In genomic region chr11:5306017-5306416, GRCm38 (mm10) we compare ENCODE assay signal across 19 mouse cellular contexts. TPM values are rescaled to one million over a fixed set of nuclear protein-coding genes. Genes with fewer than 3 reads are reported as not detected.
DNase-seq lines count a peak whose midpoint lies in the region; ATAC-seq and TF ChIP-seq lines count a peak whose summit lies in the region.
"Had no signal": no experiment of that assay in that cellular context is flagged by ENCODE, and none has a peak within 500 bp of the region (broad histone marks: within the 10 kb centered on the region; RNA-seq: fewer than 3 reads in every experiment).

No protein-coding gene starts in this region.

- no peak for TF ChIP-seq CTCF in small intestine, adult 2 months (IDR thresholded peaks at IDR 0.05; ENCODE audit: extremely low read depth, insufficient read length, insufficient replicate concordance, low read depth, low read length)

- no peak overlapping the region for H3K9ac ChIP-seq in liver, embryonic 13.5 days
- no peak overlapping the region for H3K9ac ChIP-seq in liver, embryonic 11.5 days (ENCODE audit: low read depth, low read length)
- no peak overlapping the region for H3K9ac ChIP-seq in intestine, embryonic 16.5 days (ENCODE audit: low read depth, low read length)
- H3K9ac ChIP-seq: embryonic facial prominence, embryonic 12.5 days; forebrain, embryonic 15.5 days; hindbrain, embryonic 12.5 days had no signal

- H3K4me3 ChIP-seq in liver, embryonic 13.5 days (replicated peaks) = no peak overlapping the region
- H3K4me3 ChIP-seq in liver, embryonic 11.5 days (ENCODE audit: low read depth, low read length) = no peak overlapping the region
- no peak overlapping the region for H3K4me3 ChIP-seq in intestine, embryonic 16.5 days (ENCODE audit: low read length)
- H3K4me3 ChIP-seq in small intestine, adult 2 months (ENCODE audit: low read depth, low read length) = no peak overlapping the region
- H3K4me3 ChIP-seq: embryonic facial prominence, embryonic 12.5 days; forebrain, embryonic 15.5 days; heart, embryonic 10.5 days; hindbrain, embryonic 12.5 days had no signal

- H3K9me3 ChIP-seq in liver, embryonic 13.5 days (replicated peaks) = no peaks in the 10 kb centered on the region
- H3K9me3 ChIP-seq in liver, embryonic 11.5 days (ENCODE audit: control insufficient read depth, low read length) = no peaks in the 10 kb centered on the region
- H3K9me3 ChIP-seq in intestine, embryonic 16.5 days (ENCODE audit: control insufficient read depth, low read length) = no peaks in the 10 kb centered on the region
- H3K9me3 ChIP-seq: embryonic facial prominence, embryonic 12.5 days; forebrain, embryonic 15.5 days; heart, embryonic 10.5 days; hindbrain, embryonic 12.5 days had no signal

- H3K36me3 ChIP-seq in liver, embryonic 13.5 days = no peaks in the 10 kb centered on the region
- no peaks in the 10 kb centered on the region for H3K36me3 ChIP-seq in liver, embryonic 11.5 days (ENCODE audit: control insufficient read depth, insufficient read depth, low read length)
- no peaks in the 10 kb centered on the region for H3K36me3 ChIP-seq in intestine, embryonic 16.5 days (ENCODE audit: control insufficient read depth, insufficient read depth, low read length)
- no peaks in the 10 kb centered on the region for H3K36me3 ChIP-seq in small intestine, adult 2 months (ENCODE audit: control insufficient read depth, insufficient read depth, low read length)
- H3K36me3 ChIP-seq: embryonic facial prominence, embryonic 12.5 days; forebrain, embryonic 15.5 days; heart, embryonic 10.5 days; hindbrain, embryonic 12.5 days had no signal

- no peak for ATAC-seq in liver, embryonic 13.5 days (ENCODE audit: low read depth)
- no peak for ATAC-seq in liver, embryonic 11.5 days (replicated peaks; ENCODE audit: low FRiP score)
- peak; percentile 82 for ATAC-seq in intestine, embryonic 16.5 days
- ATAC-seq: forebrain, embryonic 15.5 days had no signal

- H3K4me2 ChIP-seq in liver, embryonic 13.5 days = no peak overlapping the region
- no peak overlapping the region for H3K4me2 ChIP-seq in liver, embryonic 11.5 days
- H3K4me2 ChIP-seq in intestine, embryonic 16.5 days (ENCODE audit: low read depth, low read length) = no peak overlapping the region
- H3K4me2 ChIP-seq: embryonic facial prominence, embryonic 12.5 days; forebrain, embryonic 15.5 days; hindbrain, embryonic 12.5 days had no signal

- no peak for TF ChIP-seq POLR2A in small intestine, adult 2 months (IDR thresholded peaks at IDR 0.05; ENCODE audit: low read depth, low read length)

- peak; percentile 80 for DNase-seq in kidney, adult 9 months
- DNase-seq in kidney, adult 11 months = no peak
- no peak for DNase-seq in liver, embryonic 13.5 days
- no peak for DNase-seq in liver, embryonic 11.5 days (ENCODE audit: low spot score)
- no peak for DNase-seq in layer of hippocampus, postnatal 14 days (ENCODE audit: low spot score in 2 of 2)
- DNase-seq: adrenal gland, postnatal 14 days; cerebellum, adult 11-12 months; cerebellum, adult 9-10 months; cerebellum, postnatal 25 days; gastrocnemius, postnatal 10 days; heart, adult 18-20 months; heart, postnatal 10 days; heart, postnatal 4 days had no signal

- H3K27me3 ChIP-seq in liver, embryonic 13.5 days = no peaks in the 10 kb centered on the region
- no peaks in the 10 kb centered on the region for H3K27me3 ChIP-seq in liver, embryonic 11.5 days (replicated peaks; ENCODE audit: control insufficient read depth, insufficient read depth, low read length)
- no peaks in the 10 kb centered on the region for H3K27me3 ChIP-seq in intestine, embryonic 16.5 days (replicated peaks; ENCODE audit: control insufficient read depth, insufficient read depth, low read length)
- no peaks in the 10 kb centered on the region for H3K27me3 ChIP-seq in small intestine, adult 2 months (ENCODE audit: control insufficient read depth, insufficient read depth, low read length)
- H3K27me3 ChIP-seq: embryonic facial prominence, embryonic 12.5 days; forebrain, embryonic 15.5 days; hindbrain, embryonic 12.5 days had no signal

- peak overlapping the region; percentile 34; the same call in 1 of the 2 replicates for H3K27ac ChIP-seq in liver, embryonic 13.5 days
- H3K27ac ChIP-seq in liver, embryonic 11.5 days (ENCODE audit: low read depth, low read length) = no peak overlapping the region
- peak overlapping the region; percentile 34; the same call in 1 of the 2 replicates for H3K27ac ChIP-seq in intestine, embryonic 16.5 days (ENCODE audit: low read length)
- peak overlapping the region; percentile 55 for H3K27ac ChIP-seq in small intestine, adult 2 months (ENCODE audit: insufficient read depth, low read depth, low read length)
- H3K27ac ChIP-seq: embryonic facial prominence, embryonic 12.5 days; forebrain, embryonic 15.5 days; heart, embryonic 10.5 days; hindbrain, embryonic 12.5 days had no signal

- peaks cover 8% of the 10 kb centered on the region; the same call in 1 of the 2 replicates for H3K4me1 ChIP-seq in liver, embryonic 13.5 days (replicated peaks)
- H3K4me1 ChIP-seq in liver, embryonic 11.5 days (replicated peaks; ENCODE audit: control insufficient read depth, insufficient read depth, low read length) = no peaks in the 10 kb centered on the region
- peaks cover 6% of the 10 kb centered on the region; the same call in 1 of the 2 replicates for H3K4me1 ChIP-seq in intestine, embryonic 16.5 days (ENCODE audit: control insufficient read depth, insufficient read depth, low read length)
- peaks cover 12% of the 10 kb centered on the region; the same call in 1 of the 2 replicates for H3K4me1 ChIP-seq in small intestine, adult 2 months (ENCODE audit: control insufficient read depth, insufficient read depth, insufficient read length, low read length)
- H3K4me1 ChIP-seq: embryonic facial prominence, embryonic 12.5 days; forebrain, embryonic 15.5 days; hindbrain, embryonic 12.5 days had no signal

RNA-seq across cellular contexts. Expression of gene Kremen1, which starts 44.7 kb away (rescaled TPM):
- polyA plus RNA-seq in liver, embryonic 13.5 days (2015; fragmentation: Nextera tagmentation; extraction: Ambion mirVana) = 1.6 and 1.8 TPM in 2 replicates
- polyA plus RNA-seq in liver, embryonic 11.5 days (2014; fragmentation: Nextera tagmentation; extraction: Ambion mirVana) = 4.6 and 5.2 TPM in 2 replicates
- 9.1 and 10.5 TPM in 2 replicates for polyA plus RNA-seq in intestine, embryonic 16.5 days (2015; fragmentation: Nextera tagmentation; extraction: Ambion mirVana)
- 5.3 and 7.8 TPM in 2 replicates for polyA plus RNA-seq in small intestine, adult 2 months (2012; rRNA removed)
- total RNA-seq in layer of hippocampus, postnatal 14 days (2021) = 10 to 100 TPM; 10.7 to 11.6 TPM
